Mouse (Mus musculus) heart, postnatal 14 days (tissue): ENCODE data around the gene Eef1akmt1. TPM values are rescaled to one million over a fixed set of nuclear protein-coding genes. Genes with fewer than 3 reads are reported as not detected.

Source experiments
- DNase-seq, 2 experiments: peaks; one replicate each; pipeline ENCODE4 v3.0.0; 2021 to 2022
- intact Hi-C: fragments of 180-260 bp; cut with DNase I; formaldehyde crosslinking; loops from one replicate; pipeline ENCODE4 v1.15.1; 2025
- long read RNA-seq, 2 experiments: library from polyadenylated mRNA; stranded (forward); transcript quantifications; one replicate each; pipeline ENCODE4 v2.0.0; 2021
- total RNA-seq, 2 experiments: library from RNA; stranded (reverse); gene quantifications; 2 replicates each; pipeline ENCODE4 v1.2.3; 2021

Gene Eef1akmt1
- 10 to 100 TPM; 29.6 to 31.6 TPM for total RNA-seq
- long read RNA-seq, experiment 1, transcript Eef1akmt1-201 (5 exons, 880 nt), result major isoform, 19 of 21 reads
- long read RNA-seq, experiment 1, partial matches to known transcripts, result 0 of 21 reads
- long read RNA-seq, experiment 1, other reads (novel, unspliced or antisense), result 2 of 21 reads
- long read RNA-seq, experiment 2, transcript Eef1akmt1-201 (5 exons, 880 nt), result major isoform, 18 of 22 reads
- long read RNA-seq, experiment 2, partial matches to known transcripts, result 3 of 22 reads
- long read RNA-seq, experiment 2, other reads (novel, unspliced or antisense), result 1 of 22 reads

- peak; percentile 96 to 98 for DNase-seq
- intact Hi-C loops, result loop anchor here (5.0 kb wide), 2 partner anchors 34 to 46 kb away; no protein-coding TSS in a partner anchor
Measured at GRCm38 (mm10) chr14:57571155-57572133, at the start of gene Eef1akmt1. Eef1akmt1 (minus strand) TSS chr14:57571612.

GRCm38 (mm10) chr14:57620598-57621236 lies 49.3 kb upstream of the Eef1akmt1 start:
- no peak for DNase-seq
- intact Hi-C loops, result no loop called here

- DNase-seq, result peak; percentile 16 to 69
Measured at GRCm38 (mm10) chr14:57619487-57619886, 48.1 kb upstream of the Eef1akmt1 start.

GRCm38 (mm10) chr14:57617675-57618074 lies 46.3 kb upstream of the Eef1akmt1 start:
- DNase-seq, result no peak
- intact Hi-C loops, result loop anchor here (2.0 to 5.0 kb wide), 3 partner anchors 45 to 245 kb away; partner anchors contain the start of gene Eef1akmt1

More at GRCm38 (mm10) chr14:57619487-57619886, 48.1 kb upstream of the Eef1akmt1 start:
- intact Hi-C loops, result loop anchor here (2.0 to 5.0 kb wide), 3 partner anchors 47 to 247 kb away; partner anchors contain the start of gene Eef1akmt1

- intact Hi-C loops, result loop anchor here (5.0 kb wide), 1 partner anchor 44 kb away; the partner anchor contains the start of gene Eef1akmt1
Measured at GRCm38 (mm10) chr14:57616339-57616965, 45.0 kb upstream of the Eef1akmt1 start.

DNA sequence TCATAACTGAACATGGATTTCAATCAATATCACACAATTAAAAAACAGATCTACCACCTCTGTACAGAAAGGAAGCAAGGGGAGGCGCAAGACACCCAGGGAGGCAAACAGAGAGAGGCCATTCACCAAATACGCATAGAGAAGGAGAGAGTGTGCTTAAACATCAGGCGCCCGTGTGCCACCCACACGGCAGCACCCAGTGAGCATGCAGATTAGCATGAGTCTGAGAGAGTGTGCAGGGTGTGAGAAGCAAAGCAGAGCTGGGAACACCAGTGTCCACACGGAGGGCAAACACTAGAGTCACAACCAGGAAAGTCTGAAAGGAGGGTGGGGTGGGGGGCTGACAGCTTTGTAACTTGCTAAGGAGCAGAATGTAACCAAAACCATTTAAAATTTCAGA lies 44.4 kb upstream of the Eef1akmt1 start:
- intact Hi-C loops, result loop anchor here (5.0 kb wide), 1 partner anchor 44 kb away; the partner anchor contains the start of gene Eef1akmt1
- DNase-seq, result no peak

More at GRCm38 (mm10) chr14:57616339-57616965, 45.0 kb upstream of the Eef1akmt1 start:
- DNase-seq, result no peak

DNA sequence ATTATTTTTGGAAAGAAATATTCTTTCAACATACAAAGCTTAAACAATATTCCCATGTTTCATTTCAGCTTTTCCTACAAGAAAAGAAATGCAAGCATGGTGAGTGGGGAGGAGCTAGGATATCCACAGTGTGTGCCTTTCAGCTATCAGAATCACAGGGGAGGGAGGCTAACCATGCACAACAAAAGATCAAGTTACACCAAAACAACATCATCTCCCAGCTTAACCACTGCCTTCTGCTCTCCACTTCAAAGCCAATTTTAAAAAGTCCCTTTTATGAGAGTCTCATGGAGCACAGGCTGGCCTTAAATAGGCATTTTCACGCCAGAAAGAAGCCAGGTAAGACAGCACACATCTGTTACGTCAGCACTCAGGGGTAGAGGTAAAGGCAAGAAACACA lies 39.6 kb upstream of the Eef1akmt1 start:
- intact Hi-C loops, result no loop called here
- no peak for DNase-seq

GRCm38 (mm10) chr14:57609816-57610329 lies 38.5 kb upstream of the Eef1akmt1 start:
- intact Hi-C loops, result no loop called here

DNA sequence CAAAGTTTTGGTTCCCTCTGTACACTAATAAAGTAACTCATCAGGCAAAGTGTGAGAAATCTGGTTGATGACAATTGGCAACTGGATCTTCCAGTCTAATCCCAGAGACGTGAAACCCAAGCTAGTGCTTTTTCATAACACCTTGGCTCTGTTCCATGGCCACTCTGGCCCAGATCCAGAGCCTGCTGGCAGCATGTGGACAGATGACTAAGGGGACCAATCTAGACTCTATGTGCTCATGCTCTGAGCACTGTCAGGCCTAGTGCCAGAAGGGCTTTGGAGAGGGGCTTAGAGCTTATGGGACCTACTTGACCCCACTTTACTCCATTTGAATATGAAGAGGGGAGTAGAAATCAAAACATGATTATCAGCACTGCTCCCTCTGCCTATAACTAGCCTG lies 36.1 kb upstream of the Eef1akmt1 start:
- intact Hi-C loops, result no loop called here
- peak; percentile 93 to 97 for DNase-seq

More at GRCm38 (mm10) chr14:57609816-57610329, 38.5 kb upstream of the Eef1akmt1 start:
- DNase-seq, result no peak

DNA sequence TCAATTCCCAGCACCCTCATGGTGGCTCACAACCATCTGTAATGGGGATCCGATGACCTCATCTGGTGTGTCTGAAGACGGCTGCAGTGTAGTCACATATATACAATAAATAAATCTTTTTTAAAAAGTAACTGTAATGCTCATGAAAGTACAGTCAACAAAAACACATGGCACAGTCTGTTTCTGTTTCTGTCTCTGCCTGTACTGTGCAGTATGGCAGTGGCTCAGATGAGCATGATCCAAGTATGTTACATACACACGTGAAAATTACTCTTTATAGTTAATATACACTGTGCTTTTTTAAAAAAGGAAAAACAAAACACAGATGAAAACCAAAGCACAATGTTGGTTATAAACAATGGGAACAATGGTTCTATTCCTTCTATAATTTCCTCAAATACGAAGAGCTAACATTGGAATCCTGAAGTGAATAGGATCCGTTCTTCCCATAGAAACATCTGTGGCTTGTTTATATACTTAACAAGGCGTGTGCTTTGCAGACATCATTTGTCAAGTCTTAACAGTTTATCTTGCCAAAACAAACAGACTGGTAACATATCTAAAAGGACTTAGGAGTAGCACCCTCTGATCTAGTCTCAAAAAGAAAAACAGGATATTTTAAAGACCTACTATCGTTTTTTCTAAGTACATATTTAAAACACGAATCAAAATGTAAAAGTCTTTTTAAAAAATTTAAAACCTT lies 35.4 kb upstream of the Eef1akmt1 start:
- intact Hi-C loops, result no loop called here
- no peak for DNase-seq

DNA sequence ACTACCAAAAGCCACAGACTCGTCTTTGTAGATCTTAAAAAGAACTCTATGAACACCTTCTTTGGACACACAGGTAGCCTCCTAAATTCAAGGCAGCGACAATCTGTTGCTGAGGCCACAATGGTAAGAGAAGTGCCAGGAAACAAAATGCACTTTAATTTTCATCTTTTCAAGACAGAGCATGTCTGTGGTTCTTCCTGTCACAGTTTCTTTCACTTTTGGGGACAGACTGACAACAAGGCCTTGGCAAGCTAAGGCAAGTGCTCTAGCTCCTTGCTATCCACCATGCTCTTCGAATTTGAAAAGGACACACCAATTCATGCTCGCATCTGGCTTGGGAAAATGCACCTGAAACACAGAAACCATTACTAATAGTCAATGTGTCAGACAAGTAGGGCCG lies 21.9 kb upstream of the Eef1akmt1 start:
- no peak for DNase-seq
- intact Hi-C loops, result no loop called here

- DNase-seq, result no peak
- intact Hi-C loops, result no loop called here
Measured at GRCm38 (mm10) chr14:57591830-57592229, 20.4 kb upstream of the Eef1akmt1 start.

- DNase-seq, result no peak
- intact Hi-C loops, result no loop called here
Measured at GRCm38 (mm10) chr14:57576364-57577060, 5.1 kb upstream of the Eef1akmt1 start.

- intact Hi-C loops, result loop anchor here (5.0 kb wide), 2 partner anchors 38 to 42 kb away; no protein-coding TSS in a partner anchor
- no peak for DNase-seq
Measured at GRCm38 (mm10) chr14:57574792-57575587, 3.6 kb upstream of the Eef1akmt1 start.

- DNase-seq, result no peak
- intact Hi-C loops, result no loop called here
Measured at GRCm38 (mm10) chr14:57565626-57566025, 5.8 kb downstream of the Eef1akmt1 start.

- no peak for DNase-seq
- intact Hi-C loops, result no loop called here
Measured at GRCm38 (mm10) chr14:57556922-57557321, 14.5 kb downstream of the Eef1akmt1 start.

DNA sequence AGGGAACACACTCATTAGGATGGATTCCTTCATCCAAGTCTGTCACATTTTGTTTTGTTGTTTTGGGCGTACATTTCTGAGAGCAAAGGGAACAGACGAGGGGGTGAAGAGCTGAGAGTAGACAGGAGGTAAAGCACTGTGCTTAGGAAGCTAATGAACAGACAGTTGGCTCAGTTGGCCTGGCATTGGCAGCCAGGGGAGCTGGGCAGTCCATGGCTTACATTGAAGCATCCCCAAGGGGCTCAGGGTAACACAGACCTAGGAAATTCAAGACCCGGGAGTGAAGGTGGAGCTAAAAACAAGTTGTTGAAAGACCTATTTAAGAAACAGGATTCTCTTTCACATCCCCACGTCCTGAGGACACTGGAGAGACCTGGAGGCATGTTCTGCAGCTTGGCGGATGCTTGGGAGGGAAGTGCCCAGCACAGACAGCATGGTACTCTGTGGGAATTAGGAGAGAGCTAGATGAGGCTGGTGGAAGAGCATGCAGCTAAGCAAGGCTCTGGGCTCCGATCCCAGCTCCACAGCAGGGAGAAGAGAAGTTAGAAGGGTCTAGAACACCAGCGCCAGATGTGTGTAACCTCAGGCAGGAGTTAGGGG lies 15.8 kb downstream of the Eef1akmt1 start:
- DNase-seq, result no peak

More for the DNA sequence above, 15.8 kb downstream of the Eef1akmt1 start:
- intact Hi-C loops, result no loop called here
